Mouse (Mus musculus) testis, adult 2 months (tissue): ENCODE results near the gene Hcn3.

Source experiments
- CTCF ChIP-seq: fragments of 200-500 bp; IDR thresholded peaks from 2 replicates; pipeline ENCODE4 v1.5.1; 2012; ENCODE audit warnings: low read depth, mild to moderate bottlenecking, inconsistent platforms, low read length, moderate library complexity; ENCODE audit not compliant: control insufficient read depth, insufficient read depth, insufficient replicate concordance
- POLR2A ChIP-seq: fragments of 200-500 bp; IDR thresholded peaks from 2 replicates; pipeline ENCODE4 v1.6.1; 2012; ENCODE audit warnings: low read depth, mild to moderate bottlenecking, inconsistent platforms, low read length, moderate library complexity; ENCODE audit not compliant: control insufficient read depth

DNA sequence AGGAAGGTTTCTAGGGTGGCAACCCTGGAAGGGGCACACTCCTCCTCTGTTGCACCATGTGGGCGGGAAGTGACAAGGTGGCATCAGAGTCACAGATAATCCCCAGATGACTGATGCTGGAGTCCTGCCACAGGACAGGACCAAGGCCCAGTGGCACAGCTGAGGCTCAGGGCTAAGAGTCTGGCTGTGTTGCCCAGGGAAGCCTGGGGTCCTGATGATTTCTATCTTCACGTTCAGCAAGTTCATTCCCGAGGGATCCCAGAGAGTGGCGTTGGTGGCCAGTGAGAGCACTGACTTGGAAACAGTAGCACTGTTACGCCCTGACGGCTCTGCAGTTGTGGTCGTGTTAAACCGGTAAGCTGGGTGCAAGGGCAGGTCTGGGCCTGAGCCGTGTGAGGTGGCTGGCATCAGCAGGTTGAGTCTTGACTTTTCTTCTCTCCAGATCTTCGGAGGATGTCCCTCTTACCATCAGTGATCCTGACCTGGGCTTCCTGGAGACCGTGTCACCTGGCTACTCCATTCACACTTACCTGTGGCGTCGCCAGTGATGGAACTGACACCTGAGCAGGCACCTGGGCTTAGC is 48.2 kb upstream of the Hcn3 start:
- TF ChIP-seq CTCF (no peak), POLR2A (no peak)
